Mouse (Mus musculus): ENCODE data around the gene Prkci. TPM values are rescaled to one million over a fixed set of nuclear protein-coding genes. Genes with fewer than 3 reads are reported as not detected.

Gene Prkci
- polyA plus RNA-seq, 1 experiment from 2014 or later = 34.6 TPM

DNA sequence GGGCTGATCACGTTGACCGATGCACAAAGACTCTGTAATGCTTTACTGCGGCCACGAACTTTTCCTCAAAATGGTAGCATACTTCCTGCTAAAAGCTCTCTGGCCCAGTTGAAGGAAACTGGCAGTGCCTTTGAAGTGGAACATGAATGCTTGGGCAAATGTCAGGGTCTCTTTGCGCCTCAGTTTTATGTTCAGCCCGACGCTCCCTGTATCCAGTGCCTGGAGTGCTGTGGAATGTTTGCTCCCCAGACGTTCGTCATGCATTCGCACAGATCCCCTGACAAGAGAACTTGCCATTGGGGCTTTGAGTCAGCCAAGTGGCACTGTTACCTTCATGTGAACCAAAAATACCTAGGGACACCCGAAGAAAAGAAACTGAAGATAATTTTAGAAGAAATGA lies 102.4 kb downstream of the Prkci start:
- peak overlapping the region; percentile 46 for H3K4me2 ChIP-seq (replicated peaks)
- H3K9ac ChIP-seq = no peak overlapping the region
- peak overlapping the region; percentile 11 for H3K4me3 ChIP-seq (replicated peaks; ENCODE audit: low read length)
- peaks cover 4% of the 10 kb centered on the region; the same call in 1 of the 2 replicates for H3K36me3 ChIP-seq (replicated peaks; ENCODE audit: control insufficient read depth, insufficient read depth)
- WGBS = 59% methylated on average over 11 of the region's 11 CpGs
- H3K27me3 ChIP-seq (ENCODE audit: control insufficient read depth, insufficient read depth, low read length) = no peaks in the 10 kb centered on the region
- no peak overlapping the region for H3K27ac ChIP-seq
- peaks cover 47% of the 10 kb centered on the region for H3K4me1 ChIP-seq (replicated peaks; ENCODE audit: control insufficient read depth, insufficient read depth, low read length)
- no peaks in the 10 kb centered on the region for H3K9me3 ChIP-seq (ENCODE audit: control insufficient read depth, low read length)
- no peak for ATAC-seq (ENCODE audit: low FRiP score)
- DNase-seq (ENCODE audit: low spot score) = no peak

DNA sequence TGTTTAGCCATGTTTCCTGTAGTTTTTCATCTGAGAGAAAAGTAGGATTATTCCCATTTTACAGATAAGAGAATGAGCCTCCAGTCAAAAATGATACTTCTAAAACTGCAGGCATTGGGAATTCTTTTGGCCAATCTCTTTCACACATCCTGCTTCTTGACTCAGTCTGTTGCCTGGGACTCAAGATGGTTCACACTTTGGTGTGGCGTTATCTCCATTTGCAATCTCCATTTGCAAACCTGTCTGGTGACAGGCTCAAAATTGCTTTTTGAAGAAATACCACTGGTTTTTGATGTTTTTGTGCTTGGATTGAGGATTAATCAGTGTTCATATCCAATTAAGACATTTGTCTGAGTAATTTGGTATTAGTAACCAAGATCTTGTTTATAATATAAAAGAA lies 103.0 kb downstream of the Prkci start:
- no peak for ATAC-seq (ENCODE audit: low FRiP score)
- DNase-seq (ENCODE audit: low spot score) = no peak
- Histone ChIP-seq H3K4me3 (replicated peaks; ENCODE audit: low read length) (peak overlapping the region; percentile 11; the same call in 1 of the 2 replicates), H3K4me2 (replicated peaks) (peak overlapping the region; percentile 46), H3K27me3 (ENCODE audit: control insufficient read depth, insufficient read depth, low read length) (no peaks in the 10 kb centered on the region), H3K27ac (no peak overlapping the region), H3K9me3 (ENCODE audit: control insufficient read depth, low read length) (no peaks in the 10 kb centered on the region), H3K4me1 (replicated peaks; ENCODE audit: control insufficient read depth, insufficient read depth, low read length) (peaks cover 46% of the 10 kb centered on the region), H3K36me3 (replicated peaks; ENCODE audit: control insufficient read depth, insufficient read depth) (peaks cover 4% of the 10 kb centered on the region; the same call in 1 of the 2 replicates), H3K9ac (no peak overlapping the region)
- 81% methylated on average over 1 of the region's 1 CpGs for WGBS

DNA sequence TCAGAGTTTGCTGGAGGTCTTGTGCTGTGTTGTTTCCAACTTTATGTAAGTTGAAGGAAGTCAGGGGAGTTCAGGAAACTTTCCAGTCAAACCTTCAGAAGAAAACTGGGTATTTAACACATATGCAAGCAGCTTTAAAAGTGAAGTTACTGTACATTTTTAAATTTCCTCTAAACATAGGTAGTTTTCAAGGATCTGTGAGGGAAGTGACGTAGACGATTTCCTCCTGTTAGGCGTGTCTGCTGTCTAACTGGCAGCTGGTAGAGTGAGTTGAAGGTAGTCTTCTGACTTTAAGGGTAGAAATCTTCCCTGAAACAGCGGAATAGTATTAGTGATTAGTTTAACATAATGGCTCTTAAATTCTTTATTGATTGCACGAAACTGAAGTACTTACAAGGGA lies 104.5 kb downstream of the Prkci start:
- no peaks in the 10 kb centered on the region for H3K9me3 ChIP-seq (ENCODE audit: control insufficient read depth, low read length)
- peak overlapping the region; percentile 42 for H3K4me2 ChIP-seq (replicated peaks)
- 85% methylated on average over 5 of the region's 5 CpGs for WGBS
- H3K9ac ChIP-seq = no peak overlapping the region
- peaks cover 4% of the 10 kb centered on the region; the same call in 1 of the 2 replicates for H3K36me3 ChIP-seq (replicated peaks; ENCODE audit: control insufficient read depth, insufficient read depth)
- peaks cover 50% of the 10 kb centered on the region for H3K4me1 ChIP-seq (replicated peaks; ENCODE audit: control insufficient read depth, insufficient read depth, low read length)
- H3K27me3 ChIP-seq (ENCODE audit: control insufficient read depth, insufficient read depth, low read length) = no peaks in the 10 kb centered on the region
- ATAC-seq (ENCODE audit: low FRiP score) (no peak), DNase-seq (ENCODE audit: low spot score) (no peak)
- H3K4me3 ChIP-seq (replicated peaks; ENCODE audit: low read length) = no peak overlapping the region
- no peak overlapping the region for H3K27ac ChIP-seq

DNA sequence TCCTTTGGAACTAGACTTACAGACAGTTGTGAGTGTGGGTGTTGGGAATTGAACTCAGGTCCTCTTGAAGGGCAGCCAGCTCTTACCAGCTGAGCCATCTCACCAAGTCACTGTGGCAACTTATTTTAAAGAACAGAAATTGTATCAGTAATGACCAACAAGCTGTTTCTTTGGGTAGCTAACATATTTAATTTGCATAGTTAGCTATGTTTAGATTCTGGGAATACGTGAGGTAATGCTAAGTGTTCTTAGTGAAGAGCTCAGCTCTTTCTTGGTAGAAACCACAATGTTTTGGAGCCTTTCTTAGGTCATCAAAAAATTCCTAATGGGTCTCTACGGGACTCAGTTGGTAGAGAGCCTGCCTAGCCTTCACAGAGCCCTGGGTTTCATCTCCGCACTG lies 105.3 kb downstream of the Prkci start:
- Histone ChIP-seq H3K4me3 (replicated peaks; ENCODE audit: low read length) (no peak overlapping the region), H3K27ac (no peak overlapping the region), H3K9ac (no peak overlapping the region), H3K4me1 (replicated peaks; ENCODE audit: control insufficient read depth, insufficient read depth, low read length) (peaks cover 50% of the 10 kb centered on the region), H3K9me3 (ENCODE audit: control insufficient read depth, low read length) (no peaks in the 10 kb centered on the region), H3K27me3 (ENCODE audit: control insufficient read depth, insufficient read depth, low read length) (no peaks in the 10 kb centered on the region), H3K4me2 (replicated peaks) (no peak overlapping the region), H3K36me3 (replicated peaks; ENCODE audit: control insufficient read depth, insufficient read depth) (peaks cover 4% of the 10 kb centered on the region; the same call in 1 of the 2 replicates)
- ATAC-seq (ENCODE audit: low FRiP score) (no peak), DNase-seq (ENCODE audit: low spot score) (no peak)
- WGBS = 93% methylated on average over 3 of the region's 3 CpGs

Small RNAs within 50 kb of the gene (microRNA-seq; reads per million reads assigned to microRNA genes)
- not detected for gene Mir7008

Other genes with a start within 250 kb of the Prkci start
- not detected in 2 replicates for gene Samd7, start 249.5 kb upstream of the Prkci start, polyA plus RNA-seq (2014; fragmentation: Nextera tagmentation; extraction: Ambion mirVana)
- 90.4 and 95.6 TPM in 2 replicates for gene Sec62, start 202.9 kb upstream of the Prkci start, polyA plus RNA-seq (2014; fragmentation: Nextera tagmentation; extraction: Ambion mirVana)
- gene Gpr160, start 139.8 kb upstream of the Prkci start, polyA plus RNA-seq (2014; fragmentation: Nextera tagmentation; extraction: Ambion mirVana) = 2.3 and 2.6 TPM in 2 replicates
- gene Phc3, start 26.3 kb upstream of the Prkci start, polyA plus RNA-seq (2014; fragmentation: Nextera tagmentation; extraction: Ambion mirVana) = 9.2 and 9.9 TPM in 2 replicates
- 34.4 and 36.5 TPM in 2 replicates for gene Skil, start 99.3 kb downstream of the Prkci start, polyA plus RNA-seq (2014; fragmentation: Nextera tagmentation; extraction: Ambion mirVana)
- 40.3 and 44.9 TPM in 2 replicates for gene Cldn11, start 154.2 kb downstream of the Prkci start, polyA plus RNA-seq (2014; fragmentation: Nextera tagmentation; extraction: Ambion mirVana)